Mouse (Mus musculus): Measurements from ENCODE around the gene Ccdc124. TPM values are rescaled to one million over a fixed set of nuclear protein-coding genes. Genes with fewer than 3 reads are reported as not detected.

Ccdc124 gene
- polyA plus RNA-seq, 1 experiment from 2014 or later, result 97.3 TPM

- WGBS, result 17% methylated on average over 30 of the region's 30 CpGs
- Histone ChIP-seq H3K4me3 (ENCODE audit: low read depth, low read length) (no peak overlapping the region), H3K9ac (ENCODE audit: low read length) (no peak overlapping the region), H3K36me3 (ENCODE audit: control insufficient read depth, insufficient read depth, low read length) (no peaks in the 10 kb centered on the region), H3K9me3 (ENCODE audit: control insufficient read depth, low read length) (no peaks in the 10 kb centered on the region), H3K27ac (ENCODE audit: low read depth) (no peak overlapping the region), H3K27me3 (replicated peaks; ENCODE audit: control insufficient read depth, insufficient read depth, low read length) (peaks cover 18% of the 10 kb centered on the region; the same call in 1 of the 2 replicates), H3K4me1 (replicated peaks; ENCODE audit: control insufficient read depth, insufficient read depth, low read length) (0 out of 2 replicates have a peak, but pooled peaks cover 4% of the 10 kb centered on the region), H3K4me2 (ENCODE audit: low read length) (no peak overlapping the region)
- ATAC-seq (replicated peaks; ENCODE audit: low FRiP score, low TSS enrichment, low read depth), result peak; percentile 10; the same call in 1 of the 2 replicates
- DNase-seq (ENCODE audit: low spot score), result peak; percentile 85
These were observed 52.3 kb downstream of the Ccdc124 start for GRCm38 (mm10) chr8:70821399-70821962.

DNA sequence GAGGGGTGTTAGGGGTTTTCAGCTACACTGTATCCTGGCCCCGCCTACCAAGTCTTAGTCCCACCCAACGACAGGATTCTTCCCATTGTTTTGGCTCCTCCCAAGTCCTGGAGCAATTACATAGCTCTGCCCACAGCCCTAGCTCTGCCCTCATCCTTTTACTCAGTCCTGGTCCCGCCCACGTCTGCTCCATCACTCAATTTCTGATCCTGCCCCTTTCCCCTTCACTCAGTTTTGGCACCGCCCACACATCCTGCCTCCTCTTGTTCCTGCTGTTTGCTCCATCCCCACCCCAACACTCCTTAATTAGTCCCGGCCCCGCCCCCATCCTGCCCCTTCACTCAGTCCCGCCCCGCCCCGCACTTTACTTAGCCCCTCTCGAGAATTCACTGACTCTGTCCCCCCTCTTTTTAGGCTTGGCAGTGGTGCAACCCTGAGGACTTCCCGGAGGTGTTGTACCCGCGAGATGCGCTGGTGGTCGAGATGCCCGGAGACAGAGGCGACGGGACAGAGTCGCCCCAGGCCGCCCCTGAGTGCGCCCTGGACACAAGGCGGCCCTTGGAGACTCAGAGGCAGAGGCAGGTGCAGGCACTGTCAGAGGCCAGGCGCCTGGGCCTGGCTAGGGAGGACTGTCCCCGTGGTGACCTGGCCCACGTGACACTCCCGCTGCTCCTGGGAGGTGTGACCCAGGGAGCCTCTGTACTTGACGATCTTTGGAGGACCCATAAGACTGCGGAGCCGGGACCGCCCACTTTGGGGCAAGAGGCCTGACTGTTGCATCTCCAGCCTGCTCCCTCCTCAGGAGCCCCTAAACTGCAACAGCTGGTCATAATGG lies 53.4 kb downstream of the Ccdc124 start:
- no peak overlapping the region for H3K4me3 ChIP-seq (ENCODE audit: low read depth, low read length)

More for the DNA sequence above, 53.4 kb downstream of the Ccdc124 start:
- DNase-seq (ENCODE audit: low spot score), result peak; percentile 65
- H3K9ac ChIP-seq (ENCODE audit: low read length), result no peak overlapping the region
- H3K36me3 ChIP-seq (ENCODE audit: control insufficient read depth, insufficient read depth, low read length), result no peaks in the 10 kb centered on the region
- WGBS, result 2% methylated on average over 31 of the region's 31 CpGs
- peak; percentile 73 for ATAC-seq (replicated peaks; ENCODE audit: low FRiP score, low TSS enrichment, low read depth)
- H3K27ac ChIP-seq (ENCODE audit: low read depth), result no peak overlapping the region
- H3K9me3 ChIP-seq (ENCODE audit: control insufficient read depth, low read length), result no peaks in the 10 kb centered on the region
- peak overlapping the region; percentile 22; the same call in 1 of the 2 replicates for H3K4me2 ChIP-seq (ENCODE audit: low read length)
- H3K4me1 ChIP-seq (replicated peaks; ENCODE audit: control insufficient read depth, insufficient read depth, low read length), result 0 out of 2 replicates have a peak, but pooled peaks cover 4% of the 10 kb centered on the region
- peaks cover 27% of the 10 kb centered on the region for H3K27me3 ChIP-seq (replicated peaks; ENCODE audit: control insufficient read depth, insufficient read depth, low read length)

Small RNAs within 50 kb of the gene (microRNA-seq; reads per million reads assigned to microRNA genes)
- gene Mir7067, result 1.4 reads per million, percentile 16 among the genes with 10 or more reads in this experiment

Other genes starting within 250 kb of the Ccdc124 start
- gene Gdf15, start 241.5 kb downstream of the Ccdc124 start, polyA plus RNA-seq (2014; fragmentation: Nextera tagmentation; extraction: Ambion mirVana), result 0.55 and 1.1 TPM in 2 replicates
- 65.5 and 65.9 TPM in 2 replicates for gene Pgpep1, start 213.5 kb downstream of the Ccdc124 start, polyA plus RNA-seq (2014; fragmentation: Nextera tagmentation; extraction: Ambion mirVana)
- gene Lsm4, start 200.7 kb downstream of the Ccdc124 start, polyA plus RNA-seq (2014; fragmentation: Nextera tagmentation; extraction: Ambion mirVana), result 290 and 307 TPM in 2 replicates
- gene Jund, start 175.0 kb downstream of the Ccdc124 start, polyA plus RNA-seq (2014; fragmentation: Nextera tagmentation; extraction: Ambion mirVana), result 94.0 and 114 TPM in 2 replicates
- 0.05 TPM in 2 replicates for gene Iqcn, start 170.5 kb downstream of the Ccdc124 start, polyA plus RNA-seq (2014; fragmentation: Nextera tagmentation; extraction: Ambion mirVana)
- 0.67 and 0.88 TPM in 2 replicates for gene Gm3336, start 155.4 kb downstream of the Ccdc124 start, polyA plus RNA-seq (2014; fragmentation: Nextera tagmentation; extraction: Ambion mirVana)
- gene Pde4c, start 150.2 kb downstream of the Ccdc124 start, polyA plus RNA-seq (2014; fragmentation: Nextera tagmentation; extraction: Ambion mirVana), result 0.39 and 0.42 TPM in 2 replicates
- gene Rab3a, start 119.3 kb downstream of the Ccdc124 start, polyA plus RNA-seq (2014; fragmentation: Nextera tagmentation; extraction: Ambion mirVana), result 27.7 and 28.6 TPM in 2 replicates
- gene Mpv17l2, start 113.0 kb downstream of the Ccdc124 start, polyA plus RNA-seq (2014; fragmentation: Nextera tagmentation; extraction: Ambion mirVana), result 58.6 and 59.9 TPM in 2 replicates
- 40.7 and 47.3 TPM in 2 replicates for gene Pik3r2, start 97.2 kb downstream of the Ccdc124 start, polyA plus RNA-seq (2014; fragmentation: Nextera tagmentation; extraction: Ambion mirVana)
- 13.1 and 16.7 TPM in 2 replicates for gene Mast3, start 68.9 kb downstream of the Ccdc124 start, polyA plus RNA-seq (2014; fragmentation: Nextera tagmentation; extraction: Ambion mirVana)
- gene Il12rb1, start 65.5 kb downstream of the Ccdc124 start, polyA plus RNA-seq (2014; fragmentation: Nextera tagmentation; extraction: Ambion mirVana), result 0.24 and 0.35 TPM in 2 replicates
- gene Arrdc2, start 34.2 kb downstream of the Ccdc124 start, polyA plus RNA-seq (2014; fragmentation: Nextera tagmentation; extraction: Ambion mirVana), result 7.3 and 7.9 TPM in 2 replicates
- gene Kcnn1, start 10.7 kb downstream of the Ccdc124 start, polyA plus RNA-seq (2014; fragmentation: Nextera tagmentation; extraction: Ambion mirVana), result 1.6 and 2.1 TPM in 2 replicates
- gene Slc5a5, start 18.8 kb upstream of the Ccdc124 start, polyA plus RNA-seq (2014; fragmentation: Nextera tagmentation; extraction: Ambion mirVana), result 0.32 and 0.45 TPM in 2 replicates
- 6,009 and 6,086 TPM in 2 replicates for gene Rpl18a, start 23.5 kb upstream of the Ccdc124 start, polyA plus RNA-seq (2014; fragmentation: Nextera tagmentation; extraction: Ambion mirVana)
- gene Map1s, start 32.0 kb upstream of the Ccdc124 start, polyA plus RNA-seq (2014; fragmentation: Nextera tagmentation; extraction: Ambion mirVana), result 43.8 and 44.7 TPM in 2 replicates